ENCODE assay signal across 8 mouse cellular contexts in the genomic region with DNA sequence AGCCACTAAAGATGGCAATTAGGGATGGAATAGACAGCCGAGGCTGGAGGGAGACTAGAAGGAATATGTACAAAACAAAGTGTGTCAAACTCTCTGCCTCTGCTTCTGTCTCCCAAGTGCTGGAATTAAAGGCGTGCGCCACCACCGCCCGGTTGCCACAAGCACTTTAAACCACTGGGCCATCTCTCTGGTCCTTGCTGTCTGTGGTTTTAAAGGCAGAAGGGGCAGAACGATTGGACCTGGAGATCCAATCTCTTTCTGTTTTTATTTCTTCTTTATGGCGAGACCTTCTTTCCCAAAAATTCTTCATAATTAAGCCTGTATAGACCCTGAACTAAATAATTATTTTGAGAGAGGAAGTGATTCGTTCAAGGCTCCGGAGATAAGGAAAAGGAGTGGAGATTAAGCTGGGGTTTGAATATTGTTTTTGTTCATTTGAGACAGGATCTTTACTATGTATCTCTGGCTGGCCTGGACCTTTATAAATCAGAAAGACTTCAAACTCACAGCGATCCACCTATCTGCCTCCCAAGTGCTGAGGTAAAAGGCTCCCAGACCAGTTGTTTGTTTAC. TPM values are rescaled to one million over a fixed set of nuclear protein-coding genes. Genes with fewer than 3 reads are reported as not detected.
DNase-seq lines count a peak whose midpoint lies in the region; ATAC-seq and TF ChIP-seq lines count a peak whose summit lies in the region.

No protein-coding gene starts in this region.

- TF ChIP-seq POLR2A in bone marrow macrophage, adult 2 months (IDR thresholded peaks at IDR 0.05; ENCODE audit: borderline replicate concordance, low read depth, low read length): no peak

- WGBS in heart, embryonic 14.5 days: 5% methylated on average over 10 of the region's 10 CpGs
- 7% methylated on average over 10 of the region's 10 CpGs for WGBS in hindbrain, embryonic 15.5 days
- WGBS in midbrain, embryonic 13.5 days: 8% methylated on average over 10 of the region's 10 CpGs

- H3K27ac ChIP-seq in heart, embryonic 14.5 days (replicated peaks in 1 of 2; ENCODE audit: control insufficient read depth in 1 of 2, insufficient read depth in 1 of 2, low read depth in 2 of 2, low read length in 2 of 2): peak overlapping the region; percentile 59 to 97
- H3K27ac ChIP-seq in bone marrow macrophage, adult 2 months (ENCODE audit: insufficient read depth, low read depth, low read length): peak overlapping the region; percentile 10; the same call in 1 of the 2 replicates
- peak overlapping the region; percentile 90 for H3K27ac ChIP-seq in hindbrain, embryonic 15.5 days (replicated peaks)
- H3K27ac ChIP-seq in midbrain, embryonic 13.5 days: peak overlapping the region; percentile 93

- H3K27me3 ChIP-seq in heart, embryonic 14.5 days (ENCODE audit: control insufficient read depth, insufficient read depth, low read length): no peaks in the 10 kb centered on the region
- no peaks in the 10 kb centered on the region for H3K27me3 ChIP-seq in hindbrain, embryonic 15.5 days
- H3K27me3 ChIP-seq in midbrain, embryonic 13.5 days: no peaks in the 10 kb centered on the region

- no peak for TF ChIP-seq CTCF in bone marrow macrophage, adult 2 months (IDR thresholded peaks at IDR 0.05; ENCODE audit: low read depth, low read length)

- H3K9me3 ChIP-seq in heart, embryonic 14.5 days (ENCODE audit: control insufficient read depth, low read length): no peaks in the 10 kb centered on the region
- no peaks in the 10 kb centered on the region for H3K9me3 ChIP-seq in hindbrain, embryonic 15.5 days
- no peaks in the 10 kb centered on the region for H3K9me3 ChIP-seq in midbrain, embryonic 13.5 days

- peak overlapping the region; percentile 87 to 99 for H3K4me3 ChIP-seq in heart, embryonic 14.5 days (ENCODE audit: control insufficient read depth in 1 of 2, insufficient read depth in 1 of 2, low read depth in 1 of 2, low read length in 2 of 2)
- H3K4me3 ChIP-seq in bone marrow macrophage, adult 2 months (ENCODE audit: insufficient read depth, low read length): peak overlapping the region; percentile 90
- peak overlapping the region; percentile 82 for H3K4me3 ChIP-seq in hindbrain, embryonic 15.5 days
- peak overlapping the region; percentile 93 for H3K4me3 ChIP-seq in midbrain, embryonic 13.5 days (replicated peaks)

- peaks cover 23% of the 10 kb centered on the region for H3K36me3 ChIP-seq in heart, embryonic 14.5 days (ENCODE audit: control insufficient read depth, insufficient read depth, low read length)
- peaks cover 20% of the 10 kb centered on the region for H3K36me3 ChIP-seq in hindbrain, embryonic 15.5 days
- H3K36me3 ChIP-seq in midbrain, embryonic 13.5 days: peaks cover 26% of the 10 kb centered on the region

- ATAC-seq in heart, embryonic 14.5 days (ENCODE audit: insufficient number of reproducible peaks, insufficient read depth, low FRiP score, low read depth): no peak
- peak; percentile 72; the same call in 1 of the 2 replicates for ATAC-seq in hindbrain, embryonic 15.5 days (ENCODE audit: low FRiP score, low read depth)
- no peak for ATAC-seq in midbrain, embryonic 13.5 days

- peak overlapping the region; percentile 74 for H3K4me2 ChIP-seq in heart, embryonic 14.5 days (ENCODE audit: low read length)
- peak overlapping the region; percentile 75 for H3K4me2 ChIP-seq in hindbrain, embryonic 15.5 days
- peak overlapping the region; percentile 89 for H3K4me2 ChIP-seq in midbrain, embryonic 13.5 days (replicated peaks)

- peaks cover 2 to 11% of the 10 kb centered on the region in 2 experiments; a peak in 3 of 4 replicates for H3K4me1 ChIP-seq in heart, embryonic 14.5 days (ENCODE audit: control insufficient read depth in 2 of 2, insufficient read depth in 2 of 2, low read length in 2 of 2)
- H3K4me1 ChIP-seq in bone marrow macrophage, adult 2 months (ENCODE audit: control insufficient read depth, insufficient read depth, low read length): peaks cover 15% of the 10 kb centered on the region
- H3K4me1 ChIP-seq in hindbrain, embryonic 15.5 days (replicated peaks): peaks cover 20% of the 10 kb centered on the region
- peaks cover 20% of the 10 kb centered on the region for H3K4me1 ChIP-seq in midbrain, embryonic 13.5 days (replicated peaks)

- DNase-seq in heart, adult 11 months: no peak
- no peak for DNase-seq in frontal cortex, adult 2 months (ENCODE audit: extremely low spot score in 1 of 2, low spot score in 1 of 2)
- no peak for DNase-seq in retina, embryonic 14.5 days (ENCODE audit: low spot score)
- DNase-seq in right cerebral cortex, postnatal 25 days: no peak

- peak overlapping the region; percentile 99 for H3K9ac ChIP-seq in heart, embryonic 14.5 days (ENCODE audit: low read length)
- peak overlapping the region; percentile 84 for H3K9ac ChIP-seq in hindbrain, embryonic 15.5 days
- peak overlapping the region; percentile 47; the same call in 1 of the 2 replicates for H3K9ac ChIP-seq in midbrain, embryonic 13.5 days (replicated peaks)

RNA-seq across cellular contexts. Expression of a gene that starts 0.4 kb away (rescaled TPM):
- polyA plus RNA-seq in heart, embryonic 14.5 days (2014; fragmentation: Nextera tagmentation; extraction: Ambion mirVana): 11.5 and 14.2 TPM in 2 replicates
- polyA plus RNA-seq in bone marrow macrophage, adult 2 months (2012; ENCODE audit: insufficient read depth, insufficient read length, missing spikeins): 35.1 and 42.0 TPM in 2 replicates
- polyA plus RNA-seq in hindbrain, embryonic 15.5 days (2015; fragmentation: Nextera tagmentation; extraction: Ambion mirVana): 17.4 and 19.1 TPM in 2 replicates
- 13.7 and 16.9 TPM in 2 replicates for polyA plus RNA-seq in midbrain, embryonic 13.5 days (2015; fragmentation: Nextera tagmentation; extraction: Ambion mirVana)
- polyA plus RNA-seq in frontal cortex, adult 2 months (2012; rRNA removed): 43.6 and 49.5 TPM in 2 replicates

RNA-seq across cellular contexts. Expression of a gene that starts 23.7 kb away (rescaled TPM):
- polyA plus RNA-seq in heart, embryonic 14.5 days (2014; fragmentation: Nextera tagmentation; extraction: Ambion mirVana): 7.1 and 13.4 TPM in 2 replicates
- 10.7 and 12.8 TPM in 2 replicates for polyA plus RNA-seq in bone marrow macrophage, adult 2 months (2012; ENCODE audit: insufficient read depth, insufficient read length, missing spikeins)
- polyA plus RNA-seq in hindbrain, embryonic 15.5 days (2015; fragmentation: Nextera tagmentation; extraction: Ambion mirVana): 14.8 TPM in 2 replicates
- 20.3 and 24.0 TPM in 2 replicates for polyA plus RNA-seq in midbrain, embryonic 13.5 days (2015; fragmentation: Nextera tagmentation; extraction: Ambion mirVana)
- polyA plus RNA-seq in frontal cortex, adult 2 months (2012; rRNA removed): 19.9 and 21.1 TPM in 2 replicates

RNA-seq across cellular contexts. Expression of a gene that starts 32.1 kb away (rescaled TPM):
- 51.5 and 56.4 TPM in 2 replicates for polyA plus RNA-seq in heart, embryonic 14.5 days (2014; fragmentation: Nextera tagmentation; extraction: Ambion mirVana)
- 39.8 and 45.7 TPM in 2 replicates for polyA plus RNA-seq in bone marrow macrophage, adult 2 months (2012; ENCODE audit: insufficient read depth, insufficient read length, missing spikeins)
- 45.6 and 45.9 TPM in 2 replicates for polyA plus RNA-seq in hindbrain, embryonic 15.5 days (2015; fragmentation: Nextera tagmentation; extraction: Ambion mirVana)
- polyA plus RNA-seq in midbrain, embryonic 13.5 days (2015; fragmentation: Nextera tagmentation; extraction: Ambion mirVana): 62.9 and 66.3 TPM in 2 replicates
- 31.9 and 36.2 TPM in 2 replicates for polyA plus RNA-seq in frontal cortex, adult 2 months (2012; rRNA removed)

RNA-seq across cellular contexts. Expression of a gene that starts 49.2 kb away (rescaled TPM):
- polyA plus RNA-seq in heart, embryonic 14.5 days (2014; fragmentation: Nextera tagmentation; extraction: Ambion mirVana): 49.8 and 53.3 TPM in 2 replicates
- polyA plus RNA-seq in bone marrow macrophage, adult 2 months (2012; ENCODE audit: insufficient read depth, insufficient read length, missing spikeins): 39.0 and 42.3 TPM in 2 replicates
- polyA plus RNA-seq in hindbrain, embryonic 15.5 days (2015; fragmentation: Nextera tagmentation; extraction: Ambion mirVana): 153 and 159 TPM in 2 replicates
- 133 and 137 TPM in 2 replicates for polyA plus RNA-seq in midbrain, embryonic 13.5 days (2015; fragmentation: Nextera tagmentation; extraction: Ambion mirVana)
- polyA plus RNA-seq in frontal cortex, adult 2 months (2012; rRNA removed): 105 and 107 TPM in 2 replicates

RNA-seq across cellular contexts. Expression of a gene that starts 54.1 kb away (rescaled TPM):
- 24.1 and 25.1 TPM in 2 replicates for polyA plus RNA-seq in heart, embryonic 14.5 days (2014; fragmentation: Nextera tagmentation; extraction: Ambion mirVana)
- 13.6 and 14.0 TPM in 2 replicates for polyA plus RNA-seq in bone marrow macrophage, adult 2 months (2012; ENCODE audit: insufficient read depth, insufficient read length, missing spikeins)
- 26.7 and 32.9 TPM in 2 replicates for polyA plus RNA-seq in hindbrain, embryonic 15.5 days (2015; fragmentation: Nextera tagmentation; extraction: Ambion mirVana)
- 30.0 and 35.8 TPM in 2 replicates for polyA plus RNA-seq in midbrain, embryonic 13.5 days (2015; fragmentation: Nextera tagmentation; extraction: Ambion mirVana)
- 32.0 and 34.9 TPM in 2 replicates for polyA plus RNA-seq in frontal cortex, adult 2 months (2012; rRNA removed)

Comparison
In these comparisons a context has a peak if more than half of its experiments do, and no peak if none do; other contexts are left out.
1. H3K27ac ChIP-seq: peak in every context shown above with its lines; median percentile 93 in midbrain, embryonic 13.5 days; 90 in hindbrain, embryonic 15.5 days; 78 in heart, embryonic 14.5 days; 10 in bone marrow macrophage, adult 2 months.
2. H3K9ac ChIP-seq: peak in every context shown above with its lines; median percentile 99 in heart, embryonic 14.5 days; 84 in hindbrain, embryonic 15.5 days; 47 in midbrain, embryonic 13.5 days.